ENCODE assay signal across 17 mouse cellular contexts in the genomic region with DNA sequence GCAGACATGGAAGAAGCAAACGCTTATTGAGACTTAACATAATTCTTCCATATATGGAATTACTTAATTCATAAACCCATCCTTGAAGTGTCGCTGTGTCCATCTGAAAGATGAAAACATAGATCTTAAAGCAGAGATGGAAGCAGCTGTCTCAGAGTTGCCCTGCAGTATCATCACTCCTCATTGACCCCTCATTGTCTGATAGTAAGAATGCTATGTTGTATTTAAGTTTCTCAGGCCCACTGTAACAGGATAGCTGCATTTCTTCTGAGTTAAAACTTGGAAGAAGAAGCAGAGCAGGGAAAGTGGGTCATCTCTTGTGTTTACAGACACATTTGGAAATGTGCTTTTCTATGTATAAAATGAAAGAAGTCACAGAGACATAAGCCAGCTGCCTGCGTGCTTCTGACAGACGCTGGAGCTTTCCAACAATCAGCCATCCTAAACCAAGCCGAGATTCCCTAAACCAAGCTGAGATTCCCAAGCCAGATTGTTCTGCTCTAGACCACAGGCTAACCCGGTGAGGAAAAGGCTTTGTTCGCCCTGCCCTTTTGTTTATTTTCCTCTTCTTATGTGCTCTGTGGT.
DNase-seq lines count a peak whose midpoint lies in the region; ATAC-seq and TF ChIP-seq lines count a peak whose summit lies in the region.
"Had no signal": no experiment of that assay in that cellular context is flagged by ENCODE, and none has a peak within 500 bp of the region (broad histone marks: within the 10 kb centered on the region; RNA-seq: fewer than 3 reads in every experiment).

No protein-coding gene starts in this region.

- TF ChIP-seq CTCF in liver, postnatal 0 days (IDR thresholded peaks at IDR 0.05; ENCODE audit: low read depth), result no peak

- no peak for TF ChIP-seq EP300 in liver, postnatal 0 days (IDR thresholded peaks at IDR 0.05; ENCODE audit: low read depth)

- H3K4me2 ChIP-seq in kidney, embryonic 16.5 days (replicated peaks; ENCODE audit: low read depth, low read length), result no peak overlapping the region
- no peak overlapping the region for H3K4me2 ChIP-seq in lung, embryonic 16.5 days (ENCODE audit: low read depth, low read length)
- no peak overlapping the region for H3K4me2 ChIP-seq in liver, postnatal 0 days (ENCODE audit: low read depth, low read length)
- H3K4me2 ChIP-seq in forebrain, embryonic 15.5 days (replicated peaks), result no peak overlapping the region
- H3K4me2 ChIP-seq: embryonic facial prominence, embryonic 13.5 days; liver, embryonic 15.5 days had no signal

- H3K4me3 ChIP-seq in kidney, embryonic 16.5 days (ENCODE audit: low read length), result no peak overlapping the region
- no peak overlapping the region for H3K4me3 ChIP-seq in lung, embryonic 16.5 days (ENCODE audit: low read length)
- no peak overlapping the region for H3K4me3 ChIP-seq in liver, postnatal 0 days (ENCODE audit: low read depth, low read length)
- no peak overlapping the region for H3K4me3 ChIP-seq in forebrain, embryonic 15.5 days
- H3K4me3 ChIP-seq: embryonic facial prominence, embryonic 13.5 days; limb, embryonic 10.5 days; liver, embryonic 15.5 days; midbrain, embryonic 10.5 days had no signal

- ATAC-seq in kidney, embryonic 16.5 days (ENCODE audit: low FRiP score, low TSS enrichment), result 0 out of 2 replicates have a peak, but pooled peaks have one; percentile 27
- peak; percentile 95 for ATAC-seq in lung, embryonic 16.5 days (ENCODE audit: low read depth)
- ATAC-seq in liver, postnatal 0 days, result no peak
- ATAC-seq in forebrain, embryonic 15.5 days (replicated peaks), result no peak
- ATAC-seq: hindbrain, postnatal 0 days had no signal

- H3K27ac ChIP-seq in kidney, embryonic 16.5 days (ENCODE audit: low read length), result no peak overlapping the region
- peak overlapping the region; percentile 50; the same call in 1 of the 2 replicates for H3K27ac ChIP-seq in lung, embryonic 16.5 days (ENCODE audit: low read length)
- H3K27ac ChIP-seq in liver, postnatal 0 days (ENCODE audit: low read depth), result no peak overlapping the region
- H3K27ac ChIP-seq in forebrain, embryonic 15.5 days (replicated peaks), result no peak overlapping the region
- H3K27ac ChIP-seq: embryonic facial prominence, embryonic 13.5 days; hindbrain, postnatal 0 days; limb, embryonic 10.5 days; liver, embryonic 15.5 days; midbrain, embryonic 10.5 days had no signal

- WGBS in kidney, embryonic 16.5 days, result 72% methylated on average over 7 of the region's 7 CpGs
- 43% methylated on average over 7 of the region's 7 CpGs for WGBS in lung, embryonic 16.5 days
- WGBS in liver, postnatal 0 days (ENCODE audit: insufficient replicate concordance), result 64% methylated on average over 7 of the region's 7 CpGs
- WGBS in forebrain, embryonic 15.5 days, result 84% methylated on average over 7 of the region's 7 CpGs

- H3K9me3 ChIP-seq in kidney, embryonic 16.5 days (ENCODE audit: low read length), result no peaks in the 10 kb centered on the region
- H3K9me3 ChIP-seq in lung, embryonic 16.5 days (ENCODE audit: control insufficient read depth, low read length), result no peaks in the 10 kb centered on the region
- no peaks in the 10 kb centered on the region for H3K9me3 ChIP-seq in liver, postnatal 0 days (ENCODE audit: low read length)
- H3K9me3 ChIP-seq in forebrain, embryonic 15.5 days, result no peaks in the 10 kb centered on the region
- H3K9me3 ChIP-seq: embryonic facial prominence, embryonic 13.5 days; limb, embryonic 10.5 days; liver, embryonic 15.5 days; midbrain, embryonic 10.5 days had no signal

- DNase-seq in kidney, adult 18-20 months, result no peak
- DNase-seq in brain, adult 2 months (ENCODE audit: low read depth, low spot score), result peak; percentile 68
- DNase-seq in right cerebral cortex, postnatal 25 days, result peak; percentile 4
- DNase-seq in liver, postnatal 0 days, result no peak
- DNase-seq: adrenal gland, adult 8-10 months; cerebellum, postnatal 14 days; gastrocnemius, postnatal 10 days; heart, postnatal 36 days had no signal

- H3K4me1 ChIP-seq in kidney, embryonic 16.5 days (ENCODE audit: insufficient read depth, low read length), result no peaks in the 10 kb centered on the region
- peaks cover 5% of the 10 kb centered on the region for H3K4me1 ChIP-seq in lung, embryonic 16.5 days (replicated peaks; ENCODE audit: control insufficient read depth, insufficient read depth, low read length)
- H3K4me1 ChIP-seq in liver, postnatal 0 days (ENCODE audit: insufficient read depth), result no peaks in the 10 kb centered on the region
- no peaks in the 10 kb centered on the region for H3K4me1 ChIP-seq in forebrain, embryonic 15.5 days
- H3K4me1 ChIP-seq: embryonic facial prominence, embryonic 13.5 days; limb, embryonic 10.5 days; liver, embryonic 15.5 days; midbrain, embryonic 10.5 days had no signal

- H3K9ac ChIP-seq in kidney, embryonic 16.5 days (replicated peaks; ENCODE audit: low read length), result no peak overlapping the region
- no peak overlapping the region for H3K9ac ChIP-seq in lung, embryonic 16.5 days (ENCODE audit: low read length)
- H3K9ac ChIP-seq in liver, postnatal 0 days (replicated peaks), result no peak overlapping the region
- H3K9ac ChIP-seq in forebrain, embryonic 15.5 days (replicated peaks), result no peak overlapping the region
- H3K9ac ChIP-seq: embryonic facial prominence, embryonic 13.5 days; liver, embryonic 15.5 days had no signal

- no peaks in the 10 kb centered on the region for H3K36me3 ChIP-seq in kidney, embryonic 16.5 days (ENCODE audit: insufficient read depth, low read length)
- no peaks in the 10 kb centered on the region for H3K36me3 ChIP-seq in lung, embryonic 16.5 days (ENCODE audit: control insufficient read depth, insufficient read depth, low read length)
- no peaks in the 10 kb centered on the region for H3K36me3 ChIP-seq in liver, postnatal 0 days (replicated peaks; ENCODE audit: insufficient read depth, low read length)
- H3K36me3 ChIP-seq in forebrain, embryonic 15.5 days, result no peaks in the 10 kb centered on the region
- H3K36me3 ChIP-seq: embryonic facial prominence, embryonic 13.5 days; G1E; limb, embryonic 10.5 days; liver, embryonic 15.5 days; midbrain, embryonic 10.5 days had no signal

- H3K27me3 ChIP-seq in kidney, embryonic 16.5 days (ENCODE audit: insufficient read depth, low read length), result no peaks in the 10 kb centered on the region
- H3K27me3 ChIP-seq in lung, embryonic 16.5 days (ENCODE audit: control insufficient read depth, insufficient read depth, low read depth, low read length), result no peaks in the 10 kb centered on the region
- no peaks in the 10 kb centered on the region for H3K27me3 ChIP-seq in liver, postnatal 0 days (ENCODE audit: insufficient read depth, low read length)
- no peaks in the 10 kb centered on the region for H3K27me3 ChIP-seq in forebrain, embryonic 15.5 days
- H3K27me3 ChIP-seq: embryonic facial prominence, embryonic 13.5 days; liver, embryonic 15.5 days had no signal

Comparison
In these comparisons a context has a peak if more than half of its experiments do, and no peak if none do; other contexts are left out.
1. ATAC-seq: peak in kidney, embryonic 16.5 days (single experiment) and lung, embryonic 16.5 days (single experiment); none in liver, postnatal 0 days (single experiment) and forebrain, embryonic 15.5 days (single experiment).
2. DNase-seq: peak in brain, adult 2 months (single experiment) and right cerebral cortex, postnatal 25 days (single experiment); none in kidney, adult 18-20 months (single experiment) and liver, postnatal 0 days (single experiment).